Mouse (Mus musculus): ENCODE measurements around the gene Olfr1494. TPM values are rescaled to one million over a fixed set of nuclear protein-coding genes. Genes with fewer than 3 reads are reported as not detected.

Gene Olfr1494
- not detected in 2 replicates for polyA plus RNA-seq (2015; fragmentation: Nextera tagmentation; extraction: Ambion mirVana)

- no peak within 1 kb of the TSS for H3K4me3 ChIP-seq (ENCODE audit: low read depth, low read length)
- no peak for TF ChIP-seq CTCF (IDR thresholded peaks at IDR 0.05)
- no peak for TF ChIP-seq EP300 (IDR thresholded peaks at IDR 0.05)
- H3K27me3 ChIP-seq (replicated peaks; ENCODE audit: insufficient read depth, low read length): no peaks in the 10 kb centered on the region
- no peaks in the 10 kb centered on the region for H3K4me1 ChIP-seq (ENCODE audit: insufficient read depth, low read depth, low read length)
- H3K9ac ChIP-seq (replicated peaks; ENCODE audit: low read depth): no peak within 1 kb of the TSS
- ATAC-seq (no peak), DNase-seq (ENCODE audit: low spot score) (no peak)
- H3K27ac ChIP-seq (ENCODE audit: low read length): no peak within 1 kb of the TSS
- 82% methylated on average over 4 of the region's 4 CpGs for WGBS
- no peak within 1 kb of the TSS for H3K4me2 ChIP-seq (replicated peaks; ENCODE audit: low read depth, low read length)
- H3K36me3 ChIP-seq (ENCODE audit: insufficient read depth, low read length): no peaks in the 10 kb centered on the region
- H3K9me3 ChIP-seq (ENCODE audit: low read length): no peaks in the 10 kb centered on the region
Observed at GRCm38 (mm10) chr19:13739428-13739827, at the start of gene Olfr1494. TSS of gene Olfr1494 (plus strand) at chr19:13739728.

DNA sequence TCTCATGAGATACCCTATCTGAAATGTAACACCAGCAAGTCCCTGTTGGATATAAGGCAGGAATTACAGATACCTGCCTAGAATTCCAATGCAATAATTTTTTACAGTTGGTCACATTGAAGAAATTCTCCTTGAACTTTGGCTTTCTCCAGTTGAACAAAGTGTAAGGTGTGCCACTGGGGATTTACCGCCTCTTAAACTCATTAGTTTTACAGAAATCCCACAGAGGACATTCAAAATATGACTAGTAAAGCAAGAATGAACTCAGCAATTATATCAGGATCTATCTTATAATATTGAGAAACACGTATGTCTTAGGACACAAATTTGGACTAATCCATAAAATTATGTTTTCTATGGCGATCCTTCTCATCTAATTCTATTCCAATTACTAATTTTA, 42.6 kb upstream of the Olfr1494 start, which contains the start of gene Olfr1491:
TSS of gene Olfr1491 (plus strand) at position 301 of the 400 bp plus-strand sequence.
- Histone ChIP-seq H3K4me1 (ENCODE audit: insufficient read depth, low read depth, low read length) (no peaks in the 10 kb centered on the region), H3K4me3 (ENCODE audit: low read depth, low read length) (no peak within 1 kb of the TSS), H3K27me3 (replicated peaks; ENCODE audit: insufficient read depth, low read length) (no peaks in the 10 kb centered on the region), H3K9ac (replicated peaks; ENCODE audit: low read depth) (no peak within 1 kb of the TSS), H3K27ac (ENCODE audit: low read length) (no peak within 1 kb of the TSS), H3K4me2 (replicated peaks; ENCODE audit: low read depth, low read length) (no peak within 1 kb of the TSS), H3K9me3 (ENCODE audit: low read length) (no peaks in the 10 kb centered on the region), H3K36me3 (ENCODE audit: insufficient read depth, low read length) (no peaks in the 10 kb centered on the region)
- TF ChIP-seq CTCF (IDR thresholded peaks at IDR 0.05): no peak
- no peak for TF ChIP-seq EP300 (IDR thresholded peaks at IDR 0.05)
- DNase-seq (ENCODE audit: low spot score) (no peak), ATAC-seq (no peak)
- WGBS: 62% methylated on average over 3 of the region's 3 CpGs

DNA sequence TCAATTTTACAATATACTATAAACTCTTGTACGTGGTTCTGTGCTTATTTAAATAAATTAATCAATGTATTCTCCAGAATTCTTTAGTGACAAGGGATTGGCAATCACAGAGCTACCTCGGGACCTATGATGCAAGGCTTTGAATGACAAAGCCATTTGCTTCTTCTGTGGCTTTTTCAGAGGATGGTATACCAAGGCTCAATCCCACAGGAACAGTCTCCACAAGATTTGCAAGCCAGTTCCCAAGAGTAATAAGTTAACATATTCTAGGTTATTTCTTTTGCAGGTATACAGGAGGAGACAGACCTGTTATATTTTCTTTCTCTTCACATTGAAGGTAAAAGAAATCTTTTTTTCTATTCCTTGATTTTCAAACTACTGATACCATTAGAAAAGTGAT, 16.6 kb upstream of the Olfr1494 start, which contains the start of gene Olfr1493-ps1:
TSS of gene Olfr1493-ps1 (plus strand) at position 301 of the 400 bp plus-strand sequence.
- H3K9me3 ChIP-seq (ENCODE audit: low read length): no peaks in the 10 kb centered on the region
- ATAC-seq (no peak), DNase-seq (ENCODE audit: low spot score) (no peak)
- no peak within 1 kb of the TSS for H3K9ac ChIP-seq (replicated peaks; ENCODE audit: low read depth)
- H3K4me3 ChIP-seq (ENCODE audit: low read depth, low read length): no peak within 1 kb of the TSS
- H3K27me3 ChIP-seq (replicated peaks; ENCODE audit: insufficient read depth, low read length): no peaks in the 10 kb centered on the region
- no peak within 1 kb of the TSS for H3K27ac ChIP-seq (ENCODE audit: low read length)
- H3K4me1 ChIP-seq (ENCODE audit: insufficient read depth, low read depth, low read length): no peaks in the 10 kb centered on the region
- no peaks in the 10 kb centered on the region for H3K36me3 ChIP-seq (ENCODE audit: insufficient read depth, low read length)
- no peak for TF ChIP-seq EP300 (IDR thresholded peaks at IDR 0.05)
- TF ChIP-seq CTCF (IDR thresholded peaks at IDR 0.05): no peak
- WGBS: 35% methylated on average over 2 of the region's 2 CpGs
- H3K4me2 ChIP-seq (replicated peaks; ENCODE audit: low read depth, low read length): no peak within 1 kb of the TSS

DNA sequence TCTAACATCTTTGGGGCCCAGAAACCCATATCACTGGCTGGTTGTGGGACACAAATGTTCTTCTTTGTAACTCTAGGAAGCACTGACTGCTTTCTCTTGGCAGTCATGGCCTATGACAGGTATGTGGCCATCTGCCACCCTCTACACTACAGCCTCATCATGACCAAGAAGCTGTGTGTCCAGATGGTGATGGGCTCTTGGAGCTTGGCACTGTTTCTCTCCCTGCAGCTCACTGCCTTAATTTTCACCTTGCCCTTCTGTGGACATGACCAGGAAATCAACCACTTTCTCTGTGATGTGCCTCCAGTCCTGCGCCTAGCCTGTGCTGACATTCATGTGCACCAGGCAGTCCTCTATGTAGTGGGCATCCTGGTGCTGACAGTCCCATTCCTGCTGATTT, 9.8 kb downstream of the Olfr1494 start:
- no peak overlapping the region for H3K4me2 ChIP-seq (replicated peaks; ENCODE audit: low read depth, low read length)

GRCm38 (mm10) chr19:13764306-13764705, 24.8 kb downstream of the Olfr1494 start, which contains the start of gene Olfr1495:
TSS of gene Olfr1495 (plus strand) at chr19:13764606.
- ATAC-seq: no peak
- Histone ChIP-seq H3K27me3 (replicated peaks; ENCODE audit: insufficient read depth, low read length) (no peaks in the 10 kb centered on the region), H3K4me3 (ENCODE audit: low read depth, low read length) (no peak within 1 kb of the TSS), H3K4me2 (replicated peaks; ENCODE audit: low read depth, low read length) (no peak within 1 kb of the TSS), H3K36me3 (ENCODE audit: insufficient read depth, low read length) (no peaks in the 10 kb centered on the region), H3K4me1 (ENCODE audit: insufficient read depth, low read depth, low read length) (no peaks in the 10 kb centered on the region), H3K27ac (ENCODE audit: low read length) (no peak within 1 kb of the TSS), H3K9ac (replicated peaks; ENCODE audit: low read depth) (no peak within 1 kb of the TSS), H3K9me3 (ENCODE audit: low read length) (no peaks in the 10 kb centered on the region)
- TF ChIP-seq CTCF (IDR thresholded peaks at IDR 0.05) (no peak), EP300 (IDR thresholded peaks at IDR 0.05) (no peak)
- DNase-seq (ENCODE audit: low spot score): no peak
- 75% methylated on average over 3 of the region's 3 CpGs for WGBS

More for the DNA sequence above, 9.8 kb downstream of the Olfr1494 start:
- DNase-seq (ENCODE audit: low spot score) (no peak), ATAC-seq (no peak)
- TF ChIP-seq CTCF (IDR thresholded peaks at IDR 0.05): no peak
- TF ChIP-seq EP300 (IDR thresholded peaks at IDR 0.05): no peak
- Histone ChIP-seq H3K36me3 (ENCODE audit: insufficient read depth, low read length) (no peaks in the 10 kb centered on the region), H3K4me3 (ENCODE audit: low read depth, low read length) (no peak overlapping the region), H3K4me1 (ENCODE audit: insufficient read depth, low read depth, low read length) (no peaks in the 10 kb centered on the region), H3K27me3 (replicated peaks; ENCODE audit: insufficient read depth, low read length) (no peaks in the 10 kb centered on the region), H3K9ac (replicated peaks; ENCODE audit: low read depth) (no peak overlapping the region), H3K27ac (ENCODE audit: low read length) (no peak overlapping the region), H3K9me3 (ENCODE audit: low read length) (no peaks in the 10 kb centered on the region)
- 87% methylated on average over 1 of the region's 1 CpGs for WGBS

DNA sequence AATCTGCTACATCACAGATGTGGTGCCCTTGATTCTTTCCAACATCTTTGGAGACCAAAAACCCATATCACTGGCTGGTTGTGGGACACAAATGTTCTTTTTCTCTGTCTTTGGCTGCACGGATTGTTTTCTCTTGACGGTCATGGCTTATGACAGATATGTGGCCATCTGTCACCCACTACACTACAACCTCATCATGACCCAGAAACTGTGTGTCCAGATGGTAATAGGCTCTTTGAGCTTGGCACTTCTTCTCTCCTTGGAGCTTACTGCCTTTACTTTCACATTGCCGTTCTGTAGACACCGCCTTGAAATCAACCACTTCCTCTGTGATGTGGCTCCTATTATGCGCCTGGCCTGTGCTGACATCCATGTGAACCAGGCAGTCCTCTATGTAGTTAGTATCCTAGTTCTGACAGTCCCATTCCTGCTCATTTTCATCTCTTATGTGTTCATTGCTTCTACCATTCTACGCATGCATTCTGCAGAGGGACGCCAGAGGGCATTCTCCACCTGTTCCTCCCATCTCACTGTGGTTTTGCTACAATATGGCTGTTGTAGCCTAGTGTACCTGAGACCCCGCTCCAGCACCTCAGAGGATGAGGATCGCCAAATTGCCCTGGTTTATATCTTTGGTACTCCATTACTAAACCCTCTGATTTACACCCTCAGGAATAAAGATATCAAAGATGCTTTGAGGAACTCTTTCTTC, 29.2 kb downstream of the Olfr1494 start:
- TF ChIP-seq CTCF (IDR thresholded peaks at IDR 0.05) (no peak), EP300 (IDR thresholded peaks at IDR 0.05) (no peak)
- ATAC-seq: no peak

More for the DNA sequence above, 29.2 kb downstream of the Olfr1494 start:
- Histone ChIP-seq H3K27ac (ENCODE audit: low read length) (no peak overlapping the region), H3K27me3 (replicated peaks; ENCODE audit: insufficient read depth, low read length) (no peaks in the 10 kb centered on the region), H3K4me2 (replicated peaks; ENCODE audit: low read depth, low read length) (no peak overlapping the region), H3K36me3 (ENCODE audit: insufficient read depth, low read length) (no peaks in the 10 kb centered on the region), H3K4me1 (ENCODE audit: insufficient read depth, low read depth, low read length) (no peaks in the 10 kb centered on the region), H3K9ac (replicated peaks; ENCODE audit: low read depth) (no peak overlapping the region), H3K9me3 (ENCODE audit: low read length) (no peaks in the 10 kb centered on the region), H3K4me3 (ENCODE audit: low read depth, low read length) (no peak overlapping the region)
- DNase-seq (ENCODE audit: low spot score): no peak
- WGBS: 85% methylated on average over 9 of the region's 9 CpGs

All from lung, postnatal 0 days (tissue).